Mouse (Mus musculus): ENCODE data around the gene Ube2i. TPM values are rescaled to one million over a fixed set of nuclear protein-coding genes. Genes with fewer than 3 reads are reported as not detected.
"Not testable (repeated sequence)": the region's sequence is repeated elsewhere in the genome, so short reads cannot be mapped to it uniquely, and the experiment has no call there.

Ube2i gene
- polyA plus RNA-seq, 1 experiment, result 190 TPM

DNA sequence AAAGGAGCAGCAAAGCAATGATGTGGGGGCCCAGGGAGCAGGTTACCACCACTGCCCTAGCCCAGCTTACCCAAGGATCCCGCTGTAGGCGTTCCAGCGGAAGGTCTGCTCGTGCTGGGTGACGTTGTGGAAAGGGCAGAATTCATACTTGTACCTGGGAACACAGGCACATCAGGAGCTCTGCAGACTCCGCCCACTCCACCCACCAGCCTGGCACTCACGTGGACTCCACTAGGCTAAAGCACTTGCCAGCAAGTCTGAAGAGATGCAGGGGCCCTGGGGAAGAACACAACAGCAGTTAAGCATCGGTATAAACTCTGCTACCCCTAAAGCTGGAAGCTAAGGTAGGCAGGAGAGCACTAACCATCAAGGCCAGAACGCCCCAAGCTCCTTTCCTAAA lies 38.8 kb downstream of the Ube2i start:
- H3K4me1 ChIP-seq, result peaks cover 22% of the 10 kb centered on the region
- H3K36me3 ChIP-seq (replicated peaks; ENCODE audit: low read length), result peaks cover 43% of the 10 kb centered on the region
- TF ChIP-seq GATA1 (IDR thresholded peaks at IDR 0.05; ENCODE audit: borderline replicate concordance, low read length) (no peak), FLI1 (IDR thresholded peaks at IDR 0.05; ENCODE audit: low read length) (no peak)
- H3K9me3 ChIP-seq, result no peaks in the 10 kb centered on the region
- H3K4me3 ChIP-seq (replicated peaks), result no peak overlapping the region
- no peaks in the 10 kb centered on the region for H3K27me3 ChIP-seq (replicated peaks)

GRCm38 (mm10) chr17:25231621-25232020 lies 42.8 kb downstream of the Ube2i start:
- H3K27me3 ChIP-seq (replicated peaks); H3K9me3 ChIP-seq; H3K4me3 ChIP-seq (replicated peaks): not testable (repeated sequence)
- peaks cover 35% of the 10 kb centered on the region for H3K4me1 ChIP-seq
- H3K36me3 ChIP-seq (replicated peaks; ENCODE audit: low read length), result peaks cover 74% of the 10 kb centered on the region

DNA sequence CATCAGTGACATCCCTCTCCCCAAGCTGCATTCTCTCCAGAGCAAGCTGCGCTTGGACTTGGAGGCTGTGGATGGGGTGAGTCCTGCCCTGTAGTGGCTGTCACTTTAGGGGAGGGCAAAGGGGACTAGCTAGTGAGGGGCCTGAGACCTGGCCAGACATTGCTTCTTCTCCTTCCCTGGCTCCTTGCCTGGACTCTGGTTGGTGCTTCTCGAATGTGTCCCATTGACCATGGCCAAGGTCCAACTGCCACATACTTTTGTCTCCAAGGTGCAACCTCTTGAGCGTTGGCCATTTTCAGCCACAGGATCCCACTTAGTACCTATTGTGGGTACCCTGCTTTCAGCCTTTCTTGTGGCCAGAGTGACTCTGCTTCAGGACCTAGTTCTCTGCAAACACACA lies 43.7 kb downstream of the Ube2i start:
- TF ChIP-seq GATA1 (IDR thresholded peaks at IDR 0.05; ENCODE audit: borderline replicate concordance, low read length) (no peak), FLI1 (IDR thresholded peaks at IDR 0.05; ENCODE audit: low read length) (no peak)
- Histone ChIP-seq H3K4me3 (replicated peaks) (no peak overlapping the region), H3K36me3 (replicated peaks; ENCODE audit: low read length) (peaks cover 74% of the 10 kb centered on the region), H3K27me3 (replicated peaks) (no peaks in the 10 kb centered on the region), H3K9me3 (no peaks in the 10 kb centered on the region), H3K4me1 (peaks cover 43% of the 10 kb centered on the region)

DNA sequence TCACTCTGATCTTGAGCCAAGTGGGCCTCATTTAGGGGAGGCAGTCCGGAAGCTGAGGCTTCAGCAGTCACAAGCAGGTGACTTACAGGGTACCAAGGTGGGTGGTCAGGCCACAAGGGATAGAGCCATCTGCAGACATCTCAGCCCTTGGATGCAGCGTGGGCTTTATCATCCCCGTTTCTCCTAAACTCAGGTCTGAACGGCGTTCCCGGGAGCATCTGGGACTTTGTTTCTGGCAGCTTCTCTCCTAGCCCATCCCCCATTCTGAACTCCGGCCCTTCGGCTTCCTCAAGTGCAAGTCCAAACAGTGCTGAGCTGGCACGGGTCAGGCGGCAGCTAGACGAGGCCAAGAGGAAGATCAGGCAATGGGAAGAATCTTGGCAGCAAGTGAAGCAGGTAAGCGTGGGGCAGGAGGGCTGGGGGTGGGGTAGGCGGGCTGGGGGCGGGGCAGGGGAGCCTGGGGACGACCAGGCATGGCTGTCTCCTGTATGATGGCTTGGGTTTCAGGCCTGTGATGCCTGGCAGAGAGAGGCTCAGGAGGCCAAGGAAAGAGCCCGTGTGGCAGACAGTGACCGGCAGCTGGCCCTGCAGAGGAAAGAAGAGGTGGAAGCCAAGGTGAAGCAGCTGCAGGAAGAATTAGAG lies 44.3 kb downstream of the Ube2i start:
- not testable (repeated sequence) for H3K27me3 ChIP-seq (replicated peaks); H3K4me3 ChIP-seq (replicated peaks); H3K9me3 ChIP-seq
- H3K36me3 ChIP-seq (replicated peaks; ENCODE audit: low read length), result peaks cover 74% of the 10 kb centered on the region
- peaks cover 44% of the 10 kb centered on the region for H3K4me1 ChIP-seq

DNA sequence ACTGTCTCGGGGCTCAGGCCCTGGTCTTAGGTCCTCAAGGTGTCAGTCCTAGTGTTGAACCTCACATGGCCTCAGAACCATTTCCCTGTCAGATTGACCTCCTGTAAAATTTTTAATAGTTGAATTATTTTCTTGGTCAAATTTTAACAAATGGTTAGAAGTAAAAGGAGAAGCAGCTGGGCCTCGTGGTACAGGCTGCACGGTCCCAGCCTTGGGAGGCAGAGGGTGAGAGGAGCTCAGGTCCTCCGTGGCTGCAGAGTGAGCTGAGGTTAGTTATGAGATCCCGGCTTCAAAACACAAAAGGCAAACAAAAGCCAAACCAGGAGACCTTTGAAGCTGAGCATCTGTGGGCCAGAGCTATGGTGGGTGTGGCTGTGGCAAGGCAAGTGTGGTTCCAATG lies 46.4 kb downstream of the Ube2i start:
- H3K9me3 ChIP-seq, result no peaks in the 10 kb centered on the region
- peaks cover 66% of the 10 kb centered on the region for H3K4me1 ChIP-seq
- H3K4me3 ChIP-seq (replicated peaks), result peak overlapping the region; percentile 11
- no peak for TF ChIP-seq GATA1 (IDR thresholded peaks at IDR 0.05; ENCODE audit: borderline replicate concordance, low read length)
- TF ChIP-seq FLI1 (IDR thresholded peaks at IDR 0.05; ENCODE audit: low read length), result no peak
- no peaks in the 10 kb centered on the region for H3K27me3 ChIP-seq (replicated peaks)
- H3K36me3 ChIP-seq (replicated peaks; ENCODE audit: low read length), result peaks cover 72% of the 10 kb centered on the region

- peak overlapping the region; percentile 90 for H3K4me3 ChIP-seq (replicated peaks)
- peaks cover 73% of the 10 kb centered on the region for H3K36me3 ChIP-seq (replicated peaks; ENCODE audit: low read length)
- H3K27me3 ChIP-seq (replicated peaks), result no peaks in the 10 kb centered on the region
- no peaks in the 10 kb centered on the region for H3K9me3 ChIP-seq
- TF ChIP-seq FLI1 (IDR thresholded peaks at IDR 0.05; ENCODE audit: low read length) (no peak), GATA1 (IDR thresholded peaks at IDR 0.05; ENCODE audit: borderline replicate concordance, low read length) (no peak)
- H3K4me1 ChIP-seq, result peaks cover 84% of the 10 kb centered on the region
These were observed 48.8 kb downstream of the Ube2i start for GRCm38 (mm10) chr17:25225659-25226058.

DNA sequence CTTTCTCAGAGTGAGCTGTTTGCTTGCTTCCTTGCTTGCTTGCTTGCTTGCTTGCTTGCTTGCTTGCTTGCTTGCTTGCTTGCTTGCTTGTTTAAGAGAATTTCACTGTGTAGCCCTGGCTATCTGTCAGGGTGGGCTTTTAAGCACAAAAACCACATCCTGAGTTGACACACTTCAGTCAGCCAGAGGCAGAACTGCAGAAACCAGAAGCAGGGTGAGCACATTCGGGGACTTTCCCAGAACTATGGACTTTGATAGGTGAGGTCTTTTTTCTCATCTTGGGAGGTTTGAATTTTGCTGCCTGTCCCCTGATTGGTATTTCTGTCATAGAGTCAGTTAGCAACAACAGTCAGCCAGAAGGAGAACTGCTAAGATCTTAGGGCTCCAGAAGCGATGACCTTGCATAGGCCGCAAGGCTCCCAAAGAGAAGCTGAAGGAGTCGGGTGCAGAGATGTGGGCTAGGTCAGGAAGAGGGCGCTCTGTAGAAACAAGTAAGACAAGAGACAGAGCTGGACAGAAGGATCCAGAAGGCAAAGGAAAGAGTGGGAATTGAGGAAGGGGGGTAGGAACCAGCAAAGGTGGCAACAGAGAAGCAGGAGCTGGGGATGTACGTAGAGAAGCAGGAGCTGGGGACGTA lies 49.7 kb downstream of the Ube2i start:
- no peak for TF ChIP-seq FLI1 (IDR thresholded peaks at IDR 0.05; ENCODE audit: low read length)
- TF ChIP-seq GATA1 (IDR thresholded peaks at IDR 0.05; ENCODE audit: borderline replicate concordance, low read length), result no peak
- peaks cover 73% of the 10 kb centered on the region for H3K36me3 ChIP-seq (replicated peaks; ENCODE audit: low read length)
- no peaks in the 10 kb centered on the region for H3K9me3 ChIP-seq
- H3K4me3 ChIP-seq (replicated peaks), result peak overlapping the region; percentile 90
- H3K4me1 ChIP-seq, result peaks cover 94% of the 10 kb centered on the region
- H3K27me3 ChIP-seq (replicated peaks), result no peaks in the 10 kb centered on the region

DNA sequence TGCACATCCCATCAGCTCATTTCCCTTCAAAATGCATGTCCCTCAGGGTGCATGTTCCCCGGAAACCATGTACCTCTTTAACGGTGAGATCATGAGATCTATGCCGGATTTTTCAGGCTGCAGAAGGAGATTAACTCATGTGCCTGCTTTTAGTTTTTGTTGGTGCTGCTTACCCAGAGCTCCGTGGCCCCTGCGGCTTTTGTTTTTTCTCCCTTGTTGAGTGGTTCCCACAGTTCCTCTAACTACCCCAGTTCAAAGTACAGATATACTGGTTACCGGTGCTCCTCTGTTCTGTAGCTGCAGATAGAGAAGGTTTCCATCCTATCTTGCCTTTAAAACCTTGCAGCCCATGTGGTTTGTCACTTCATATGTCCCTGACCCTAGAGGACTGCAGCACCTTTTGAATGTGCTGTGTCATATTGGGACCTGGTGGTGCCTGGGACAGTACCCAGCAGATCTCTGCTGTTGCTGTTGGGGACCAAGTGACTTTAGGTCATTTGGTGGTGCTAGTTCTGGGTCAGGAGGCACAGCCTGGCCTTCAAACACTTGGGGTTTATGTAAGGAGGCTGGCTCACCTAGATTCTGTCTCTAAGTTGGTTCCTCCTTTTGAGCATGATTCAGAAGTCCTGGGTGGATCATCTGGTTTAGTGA lies 51.3 kb downstream of the Ube2i start:
- H3K9me3 ChIP-seq, result no peaks in the 10 kb centered on the region
- TF ChIP-seq GATA1 (IDR thresholded peaks at IDR 0.05; ENCODE audit: borderline replicate concordance, low read length) (no peak), FLI1 (IDR thresholded peaks at IDR 0.05; ENCODE audit: low read length) (no peak)
- peaks cover 73% of the 10 kb centered on the region for H3K36me3 ChIP-seq (replicated peaks; ENCODE audit: low read length)
- H3K4me3 ChIP-seq (replicated peaks), result peak overlapping the region; percentile 90
- peaks cover 95% of the 10 kb centered on the region for H3K4me1 ChIP-seq
- H3K27me3 ChIP-seq (replicated peaks), result no peaks in the 10 kb centered on the region

- H3K9me3 ChIP-seq; H3K27me3 ChIP-seq (replicated peaks): not testable (repeated sequence)
- Histone ChIP-seq H3K4me1 (peaks cover 95% of the 10 kb centered on the region), H3K4me3 (replicated peaks) (peak overlapping the region; percentile 90), H3K36me3 (replicated peaks; ENCODE audit: low read length) (peaks cover 73% of the 10 kb centered on the region)
These were observed 51.9 kb downstream of the Ube2i start for GRCm38 (mm10) chr17:25222504-25222940.

- Histone ChIP-seq H3K4me3 (replicated peaks) (peak overlapping the region; percentile 90), H3K36me3 (replicated peaks; ENCODE audit: low read length) (peaks cover 72% of the 10 kb centered on the region), H3K27me3 (replicated peaks) (no peaks in the 10 kb centered on the region), H3K9me3 (no peaks in the 10 kb centered on the region), H3K4me1 (peaks cover 92% of the 10 kb centered on the region)
- TF ChIP-seq FLI1 (IDR thresholded peaks at IDR 0.05; ENCODE audit: low read length) (no peak), GATA1 (IDR thresholded peaks at IDR 0.05; ENCODE audit: borderline replicate concordance, low read length) (no peak)
These were observed 52.5 kb downstream of the Ube2i start for GRCm38 (mm10) chr17:25221821-25222503.
